Mouse (Mus musculus): ENCODE data around the gene Daam1. TPM values are rescaled to one million over a fixed set of nuclear protein-coding genes. Genes with fewer than 3 reads are reported as not detected.

Daam1 gene
- polyA plus RNA-seq, 1 experiment: 15.1 TPM

DNA sequence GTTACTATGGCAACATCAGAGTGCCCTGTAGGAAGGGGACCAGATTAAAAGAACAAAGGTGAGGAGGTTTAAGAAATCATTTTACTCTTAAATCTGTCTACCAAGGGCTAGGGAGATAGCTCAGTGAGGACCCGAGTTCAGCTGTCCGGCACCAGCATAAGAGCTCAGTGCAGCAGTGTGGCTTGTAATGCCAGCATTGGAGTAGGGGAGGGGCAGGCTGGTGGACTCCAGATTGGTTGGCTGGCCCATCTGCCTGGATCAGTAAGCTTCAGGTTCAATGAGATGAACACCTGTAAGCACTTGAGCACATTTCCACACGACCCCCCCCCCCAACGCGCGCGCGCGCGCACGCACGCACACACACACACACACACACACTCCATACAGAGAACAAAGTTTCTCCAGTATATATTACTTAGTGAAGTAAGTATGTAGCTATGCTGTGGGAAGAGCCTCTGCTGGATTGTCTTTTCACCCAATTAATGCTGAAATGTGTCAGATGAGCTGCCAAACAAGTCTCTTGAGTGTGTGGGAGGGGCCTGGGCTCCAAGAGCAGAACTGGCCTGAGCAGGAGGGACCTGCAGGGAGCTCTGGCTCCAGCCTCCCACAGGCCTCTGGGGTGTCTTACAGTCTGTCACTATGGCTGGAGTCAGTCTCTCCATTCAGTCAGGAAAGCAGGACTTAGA is 75.8 kb downstream of the Daam1 start:
- TF ChIP-seq POLR2A (IDR thresholded peaks at IDR 0.05; ENCODE audit: borderline replicate concordance, low read depth, low read length) (no peak), CTCF (IDR thresholded peaks at IDR 0.05; ENCODE audit: low read depth, low read length) (no peak)
- no peak overlapping the region for H3K27ac ChIP-seq (ENCODE audit: insufficient read depth, low read depth, low read length)
- H3K4me3 ChIP-seq (ENCODE audit: insufficient read depth, low read length): no peak overlapping the region
- H3K4me1 ChIP-seq (ENCODE audit: control insufficient read depth, insufficient read depth, low read length): peaks cover 21% of the 10 kb centered on the region

DNA sequence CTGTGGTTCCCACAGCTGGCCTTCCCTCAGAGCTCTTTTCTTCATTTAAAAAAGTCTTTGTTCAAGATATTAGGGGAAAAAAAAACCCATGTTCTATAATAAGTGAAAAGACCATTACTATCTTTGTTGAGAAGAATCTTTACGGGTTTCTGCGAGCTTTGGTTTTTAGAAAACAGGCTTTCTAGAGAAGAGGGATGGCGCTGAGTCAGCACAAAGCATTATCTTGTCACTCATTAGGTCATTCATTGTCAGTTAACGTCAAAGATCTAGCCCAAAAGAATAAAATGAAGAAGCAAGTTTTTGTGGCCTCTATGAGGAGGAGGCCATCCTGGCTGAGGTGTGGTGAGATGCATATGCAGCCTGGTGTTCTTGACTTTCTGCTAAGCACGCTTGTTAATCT is 78.1 kb downstream of the Daam1 start:
- Histone ChIP-seq H3K4me1 (ENCODE audit: control insufficient read depth, insufficient read depth, low read length) (peaks cover 21% of the 10 kb centered on the region), H3K27ac (ENCODE audit: insufficient read depth, low read depth, low read length) (no peak overlapping the region), H3K4me3 (ENCODE audit: insufficient read depth, low read length) (no peak overlapping the region)
- TF ChIP-seq POLR2A (IDR thresholded peaks at IDR 0.05; ENCODE audit: borderline replicate concordance, low read depth, low read length) (no peak), CTCF (IDR thresholded peaks at IDR 0.05; ENCODE audit: low read depth, low read length) (no peak)

DNA sequence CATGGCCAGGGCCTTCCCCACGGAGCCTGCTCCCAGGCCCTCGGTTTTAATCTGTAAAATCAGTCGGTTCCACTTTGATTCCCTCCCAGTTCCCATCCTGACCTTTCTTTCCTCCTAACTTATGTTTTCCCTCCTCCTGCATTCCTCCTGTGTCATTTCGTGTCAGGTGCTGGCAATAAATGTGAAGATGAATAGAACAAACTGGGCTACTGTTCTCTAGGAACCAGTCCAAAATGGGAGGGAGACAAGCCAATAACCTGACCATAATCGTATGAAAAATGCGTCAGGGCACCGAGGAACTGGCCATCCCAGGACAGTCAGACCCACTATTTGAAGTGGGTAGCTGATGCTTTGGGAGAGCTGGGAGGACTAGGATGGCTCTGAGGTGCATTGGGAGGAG is 79.4 kb downstream of the Daam1 start:
- Histone ChIP-seq H3K4me1 (ENCODE audit: control insufficient read depth, insufficient read depth, low read length) (peaks cover 21% of the 10 kb centered on the region), H3K27ac (ENCODE audit: insufficient read depth, low read depth, low read length) (no peak overlapping the region), H3K4me3 (ENCODE audit: insufficient read depth, low read length) (no peak overlapping the region)
- TF ChIP-seq POLR2A (IDR thresholded peaks at IDR 0.05; ENCODE audit: borderline replicate concordance, low read depth, low read length) (no peak), CTCF (IDR thresholded peaks at IDR 0.05; ENCODE audit: low read depth, low read length) (no peak)

DNA sequence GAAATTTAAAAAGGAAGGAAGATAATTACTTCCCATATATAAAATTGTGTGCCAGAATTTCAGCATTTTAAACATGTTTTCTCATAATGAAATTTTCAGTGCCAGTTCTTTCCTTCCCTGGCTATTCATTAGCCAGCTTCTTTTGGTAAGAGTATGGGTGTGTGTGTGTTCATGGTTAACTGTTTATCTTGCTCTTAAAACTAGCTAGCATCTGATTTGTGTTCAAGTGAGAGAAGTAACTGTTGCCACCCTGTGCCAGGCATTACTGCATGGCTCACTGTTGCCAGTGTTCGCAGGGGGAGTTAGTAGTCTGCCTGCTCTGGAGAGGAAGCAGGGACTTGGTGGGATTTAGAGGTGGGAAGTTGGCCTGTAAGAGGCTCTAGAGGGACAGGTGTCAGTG is 81.4 kb downstream of the Daam1 start:
- Histone ChIP-seq H3K27ac (ENCODE audit: insufficient read depth, low read depth, low read length) (peak overlapping the region; percentile 31; the same call in 1 of the 2 replicates), H3K4me1 (ENCODE audit: control insufficient read depth, insufficient read depth, low read length) (peaks cover 16% of the 10 kb centered on the region), H3K4me3 (ENCODE audit: insufficient read depth, low read length) (no peak overlapping the region)
- no peak for TF ChIP-seq POLR2A (IDR thresholded peaks at IDR 0.05; ENCODE audit: borderline replicate concordance, low read depth, low read length)
- TF ChIP-seq CTCF (IDR thresholded peaks at IDR 0.05; ENCODE audit: low read depth, low read length): no peak

DNA sequence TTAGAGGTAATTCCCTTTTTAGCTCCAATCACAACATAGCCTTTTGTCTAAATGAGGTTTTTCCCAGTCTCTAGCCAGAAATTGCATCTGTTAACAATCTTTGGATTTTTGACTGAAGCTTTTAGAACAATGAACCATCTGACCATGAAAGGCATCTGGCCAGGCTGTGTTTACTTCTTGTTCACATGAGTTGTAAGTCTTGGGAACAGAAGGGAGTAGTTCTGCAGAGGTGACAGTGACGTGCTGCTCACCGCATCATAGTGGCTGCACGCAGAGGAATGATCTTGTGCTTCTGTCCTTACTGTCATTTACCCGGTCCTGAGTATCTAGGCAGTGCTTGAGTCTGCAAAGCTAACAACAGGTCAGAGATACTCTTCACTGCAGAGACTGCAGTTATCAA is 88.3 kb downstream of the Daam1 start:
- TF ChIP-seq POLR2A (IDR thresholded peaks at IDR 0.05; ENCODE audit: borderline replicate concordance, low read depth, low read length) (no peak), CTCF (IDR thresholded peaks at IDR 0.05; ENCODE audit: low read depth, low read length) (no peak)
- no peak overlapping the region for H3K27ac ChIP-seq (ENCODE audit: insufficient read depth, low read depth, low read length)
- no peak overlapping the region for H3K4me3 ChIP-seq (ENCODE audit: insufficient read depth, low read length)
- H3K4me1 ChIP-seq (ENCODE audit: control insufficient read depth, insufficient read depth, low read length): no peaks in the 10 kb centered on the region; the same call in 1 of the 2 replicates

DNA sequence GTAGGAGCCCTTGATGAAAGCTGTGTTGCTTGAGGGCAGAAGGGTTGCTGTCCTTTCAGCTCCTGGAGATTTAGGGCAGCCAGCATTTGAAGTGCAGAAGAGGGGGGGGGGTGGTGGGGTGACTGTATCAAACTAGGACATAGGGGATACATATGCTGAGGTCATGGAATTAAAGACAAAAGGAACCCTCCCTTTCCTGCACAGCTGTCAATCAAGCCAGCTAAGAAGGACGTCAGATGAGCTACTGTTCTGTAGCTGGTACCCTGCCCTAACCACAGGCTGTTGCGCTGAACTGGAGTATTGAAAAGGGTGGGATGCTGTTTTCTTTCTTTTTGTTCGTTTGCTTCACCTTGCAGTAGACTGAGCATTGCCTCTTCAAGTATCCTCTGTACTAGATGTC is 89.1 kb downstream of the Daam1 start:
- no peaks in the 10 kb centered on the region for H3K4me1 ChIP-seq (ENCODE audit: control insufficient read depth, insufficient read depth, low read length)
- no peak overlapping the region for H3K27ac ChIP-seq (ENCODE audit: insufficient read depth, low read depth, low read length)
- no peak for TF ChIP-seq CTCF (IDR thresholded peaks at IDR 0.05; ENCODE audit: low read depth, low read length)
- TF ChIP-seq POLR2A (IDR thresholded peaks at IDR 0.05; ENCODE audit: borderline replicate concordance, low read depth, low read length): no peak
- H3K4me3 ChIP-seq (ENCODE audit: insufficient read depth, low read length): no peak overlapping the region

DNA sequence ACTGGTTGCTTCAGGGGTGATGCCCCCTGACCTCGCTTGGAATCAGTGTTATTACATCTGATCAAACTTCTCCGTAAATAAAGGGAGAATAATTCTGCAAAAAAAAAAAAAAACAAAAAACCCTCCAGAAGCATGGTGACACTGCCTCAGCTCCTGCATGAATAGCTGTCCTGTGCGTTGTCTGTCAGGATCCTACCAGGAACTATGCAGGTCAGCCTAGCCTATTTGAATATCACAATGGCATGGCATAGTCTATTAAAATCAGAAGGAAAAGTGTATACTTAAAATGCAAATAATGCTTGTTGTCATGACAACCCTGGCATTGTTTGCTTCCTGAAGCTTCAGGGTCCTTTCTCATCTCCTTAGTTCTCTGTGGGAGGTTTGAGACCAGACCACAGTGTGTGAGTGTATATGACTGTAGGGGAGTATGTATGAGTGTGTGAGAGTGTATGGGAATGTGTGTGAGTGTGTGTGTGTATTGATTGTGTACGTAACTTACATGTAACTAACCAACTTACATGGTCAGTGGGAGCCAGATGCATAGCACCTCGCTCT is 92.0 kb downstream of the Daam1 start:
- no peaks in the 10 kb centered on the region for H3K4me1 ChIP-seq (ENCODE audit: control insufficient read depth, insufficient read depth, low read length)
- no peak overlapping the region for H3K4me3 ChIP-seq (ENCODE audit: insufficient read depth, low read length)

DNA sequence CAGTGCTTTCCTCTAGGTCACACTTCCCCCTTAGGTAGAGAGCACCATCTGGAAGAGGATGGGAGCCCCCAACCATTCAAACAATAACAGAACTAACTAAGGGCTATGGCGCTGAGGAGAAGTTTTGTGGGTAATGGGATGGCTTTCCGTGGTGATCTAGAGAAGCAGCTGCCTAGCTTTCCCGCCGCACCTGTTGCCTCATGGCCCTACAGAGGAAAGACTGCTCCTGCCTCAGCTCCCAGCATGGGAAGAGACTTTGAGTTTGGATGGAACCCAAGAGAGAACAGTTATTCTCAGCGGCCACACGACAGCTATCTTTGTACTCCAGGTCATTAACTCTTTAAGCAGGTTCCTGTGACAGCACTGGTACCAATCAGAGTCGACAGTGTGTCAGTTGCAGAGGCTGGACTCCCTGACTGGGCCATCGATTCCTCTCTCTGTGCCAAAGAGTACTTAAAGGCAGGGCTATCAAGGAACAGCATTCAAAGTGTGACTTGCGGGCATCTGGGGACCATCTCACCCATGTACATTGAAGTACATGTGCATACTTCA is 94.2 kb downstream of the Daam1 start:
- Histone ChIP-seq H3K4me3 (ENCODE audit: insufficient read depth, low read length) (no peak overlapping the region), H3K4me1 (ENCODE audit: control insufficient read depth, insufficient read depth, low read length) (no peaks in the 10 kb centered on the region), H3K27ac (ENCODE audit: insufficient read depth, low read depth, low read length) (no peak overlapping the region)
- TF ChIP-seq POLR2A (IDR thresholded peaks at IDR 0.05; ENCODE audit: borderline replicate concordance, low read depth, low read length) (no peak), CTCF (IDR thresholded peaks at IDR 0.05; ENCODE audit: low read depth, low read length) (no peak)

More for the DNA sequence above, 92.0 kb downstream of the Daam1 start:
- H3K27ac ChIP-seq (ENCODE audit: insufficient read depth, low read depth, low read length): no peak overlapping the region
- TF ChIP-seq POLR2A (IDR thresholded peaks at IDR 0.05; ENCODE audit: borderline replicate concordance, low read depth, low read length): no peak
- no peak for TF ChIP-seq CTCF (IDR thresholded peaks at IDR 0.05; ENCODE audit: low read depth, low read length)

DNA sequence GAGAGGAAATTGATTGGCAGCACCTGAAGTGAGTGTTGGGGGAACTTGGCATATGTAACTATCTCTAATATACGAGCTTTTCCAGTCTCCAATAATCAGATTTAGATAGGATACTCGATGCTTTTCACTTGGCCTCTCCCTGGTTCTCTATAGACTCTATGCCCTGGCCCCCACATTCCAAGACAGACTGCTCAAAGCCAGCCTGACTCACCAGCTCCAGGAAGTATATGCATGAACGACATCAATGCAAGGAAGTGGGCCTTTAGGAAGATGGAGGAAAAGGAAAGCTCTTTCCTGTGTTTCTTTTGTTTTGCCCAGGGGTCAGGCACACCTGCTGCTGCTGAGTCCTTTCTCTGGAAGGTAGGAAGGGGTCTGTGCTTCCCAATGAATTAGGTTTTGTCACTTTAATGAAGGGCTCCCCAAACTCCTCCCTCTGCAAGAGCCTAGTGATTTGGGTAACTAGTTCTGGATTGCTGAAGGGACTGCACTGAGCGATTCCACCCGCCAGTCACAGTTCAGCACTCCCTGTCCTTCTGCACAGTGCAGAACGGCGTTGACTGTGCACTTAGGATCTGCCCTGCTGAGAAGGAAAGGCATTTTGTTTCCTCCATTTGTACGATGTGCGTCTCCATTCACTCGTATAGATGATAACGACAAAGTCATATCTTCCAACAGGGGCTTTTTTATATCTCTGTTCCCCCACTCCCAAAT is 95.3 kb downstream of the Daam1 start:
- Histone ChIP-seq H3K27ac (ENCODE audit: insufficient read depth, low read depth, low read length) (no peak overlapping the region), H3K4me3 (ENCODE audit: insufficient read depth, low read length) (no peak overlapping the region), H3K4me1 (ENCODE audit: control insufficient read depth, insufficient read depth, low read length) (no peaks in the 10 kb centered on the region)
- TF ChIP-seq POLR2A (IDR thresholded peaks at IDR 0.05; ENCODE audit: borderline replicate concordance, low read depth, low read length) (no peak), CTCF (IDR thresholded peaks at IDR 0.05; ENCODE audit: low read depth, low read length) (no peak)

DNA sequence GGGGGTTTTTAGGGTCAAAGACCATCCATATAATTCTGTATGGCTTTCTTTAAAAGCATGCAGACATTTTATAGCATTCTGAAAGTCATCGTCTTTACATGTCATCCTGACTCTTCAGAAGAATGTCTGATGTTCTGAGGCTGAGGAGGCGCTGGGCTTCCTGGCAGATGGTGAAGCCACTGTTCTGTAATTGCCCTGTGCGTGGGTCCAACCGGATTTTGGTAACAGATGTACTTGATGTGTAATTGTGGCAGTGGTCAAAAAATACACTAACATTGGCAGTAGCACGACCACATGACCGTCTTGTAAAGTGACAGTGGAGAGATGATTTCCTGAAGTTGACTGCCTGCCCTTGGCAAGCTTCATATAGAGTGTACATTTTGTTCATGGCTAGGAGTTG is 97.2 kb downstream of the Daam1 start:
- H3K4me1 ChIP-seq (ENCODE audit: control insufficient read depth, insufficient read depth, low read length): peaks cover 7% of the 10 kb centered on the region
- TF ChIP-seq CTCF (IDR thresholded peaks at IDR 0.05; ENCODE audit: low read depth, low read length): no peak
- no peak for TF ChIP-seq POLR2A (IDR thresholded peaks at IDR 0.05; ENCODE audit: borderline replicate concordance, low read depth, low read length)
- H3K27ac ChIP-seq (ENCODE audit: insufficient read depth, low read depth, low read length): no peak overlapping the region
- H3K4me3 ChIP-seq (ENCODE audit: insufficient read depth, low read length): no peak overlapping the region
